Mouse (Mus musculus): ENCODE measurements around the gene Cntnap5c.

GRCm38 (mm10) chr17:58104505-58104904 lies 335.1 kb downstream of the Cntnap5c start:
- TF ChIP-seq CTCF (IDR thresholded peaks at IDR 0.05; ENCODE audit: control insufficient read depth, insufficient read depth, low read length) (no peak), POLR2A (IDR thresholded peaks at IDR 0.05; ENCODE audit: borderline replicate concordance, control insufficient read depth, low read depth, low read length) (no peak)

All from bone marrow, adult 2 months (tissue).